Mouse (Mus musculus): ENCODE results near the gene Arpp19. TPM values are rescaled to one million over a fixed set of nuclear protein-coding genes. Genes with fewer than 3 reads are reported as not detected.

The Arpp19 gene
- polyA plus RNA-seq, 1 experiment: 189 TPM

- Histone ChIP-seq H3K4me1 (ENCODE audit: control insufficient read depth, insufficient read depth, low read length) (no peaks in the 10 kb centered on the region), H3K27ac (ENCODE audit: control insufficient read depth, insufficient read depth, low read depth, low read length, poor library complexity) (no peak overlapping the region), H3K4me3 (replicated peaks; ENCODE audit: control insufficient read depth, low read depth, low read length) (no peak overlapping the region)
- 67% methylated on average over 3 of the region's 3 CpGs for WGBS
- no peak for TF ChIP-seq CTCF (IDR thresholded peaks at IDR 0.05; ENCODE audit: control insufficient read depth, insufficient read depth, low read length)
- TF ChIP-seq POLR2A (IDR thresholded peaks at IDR 0.05; ENCODE audit: borderline replicate concordance, control insufficient read depth, low read depth, low read length): no peak
Observed at GRCm38 (mm10) chr9:75002262-75002661, 35.2 kb upstream of the Arpp19 start.

GRCm38 (mm10) chr9:75004203-75004602 lies 33.2 kb upstream of the Arpp19 start:
- WGBS: 93% methylated on average over 10 of the region's 10 CpGs
- Histone ChIP-seq H3K4me1 (ENCODE audit: control insufficient read depth, insufficient read depth, low read length) (no peaks in the 10 kb centered on the region), H3K27ac (ENCODE audit: control insufficient read depth, insufficient read depth, low read depth, low read length, poor library complexity) (no peak overlapping the region), H3K4me3 (replicated peaks; ENCODE audit: control insufficient read depth, low read depth, low read length) (no peak overlapping the region)
- TF ChIP-seq POLR2A (IDR thresholded peaks at IDR 0.05; ENCODE audit: borderline replicate concordance, control insufficient read depth, low read depth, low read length): no peak
- TF ChIP-seq CTCF (IDR thresholded peaks at IDR 0.05; ENCODE audit: control insufficient read depth, insufficient read depth, low read length): no peak

GRCm38 (mm10) chr9:75016591-75016990 lies 20.8 kb upstream of the Arpp19 start:
- Histone ChIP-seq H3K4me3 (replicated peaks; ENCODE audit: control insufficient read depth, low read depth, low read length) (no peak overlapping the region), H3K27ac (ENCODE audit: control insufficient read depth, insufficient read depth, low read depth, low read length, poor library complexity) (no peak overlapping the region), H3K4me1 (ENCODE audit: control insufficient read depth, insufficient read depth, low read length) (no peaks in the 10 kb centered on the region)
- TF ChIP-seq CTCF (IDR thresholded peaks at IDR 0.05; ENCODE audit: control insufficient read depth, insufficient read depth, low read length): no peak
- no peak for TF ChIP-seq POLR2A (IDR thresholded peaks at IDR 0.05; ENCODE audit: borderline replicate concordance, control insufficient read depth, low read depth, low read length)
- WGBS: 82% methylated on average over 2 of the region's 2 CpGs

GRCm38 (mm10) chr9:75019181-75019580 lies 18.2 kb upstream of the Arpp19 start:
- H3K4me1 ChIP-seq (ENCODE audit: control insufficient read depth, insufficient read depth, low read length): no peaks in the 10 kb centered on the region
- H3K27ac ChIP-seq (ENCODE audit: control insufficient read depth, insufficient read depth, low read depth, low read length, poor library complexity): no peak overlapping the region
- no peak for TF ChIP-seq CTCF (IDR thresholded peaks at IDR 0.05; ENCODE audit: control insufficient read depth, insufficient read depth, low read length)
- TF ChIP-seq POLR2A (IDR thresholded peaks at IDR 0.05; ENCODE audit: borderline replicate concordance, control insufficient read depth, low read depth, low read length): no peak
- H3K4me3 ChIP-seq (replicated peaks; ENCODE audit: control insufficient read depth, low read depth, low read length): no peak overlapping the region
- WGBS: 81% methylated on average over 6 of the region's 6 CpGs

GRCm38 (mm10) chr9:75019592-75019991 lies 17.8 kb upstream of the Arpp19 start:
- TF ChIP-seq POLR2A (IDR thresholded peaks at IDR 0.05; ENCODE audit: borderline replicate concordance, control insufficient read depth, low read depth, low read length): no peak
- TF ChIP-seq CTCF (IDR thresholded peaks at IDR 0.05; ENCODE audit: control insufficient read depth, insufficient read depth, low read length): no peak
- no peaks in the 10 kb centered on the region for H3K4me1 ChIP-seq (ENCODE audit: control insufficient read depth, insufficient read depth, low read length)
- H3K27ac ChIP-seq (ENCODE audit: control insufficient read depth, insufficient read depth, low read depth, low read length, poor library complexity): no peak overlapping the region
- no peak overlapping the region for H3K4me3 ChIP-seq (replicated peaks; ENCODE audit: control insufficient read depth, low read depth, low read length)
- 82% methylated on average over 3 of the region's 3 CpGs for WGBS

GRCm38 (mm10) chr9:75020561-75020960 lies 16.9 kb upstream of the Arpp19 start:
- Histone ChIP-seq H3K4me3 (replicated peaks; ENCODE audit: control insufficient read depth, low read depth, low read length) (no peak overlapping the region), H3K4me1 (ENCODE audit: control insufficient read depth, insufficient read depth, low read length) (no peaks in the 10 kb centered on the region), H3K27ac (ENCODE audit: control insufficient read depth, insufficient read depth, low read depth, low read length, poor library complexity) (no peak overlapping the region)
- 74% methylated on average over 4 of the region's 4 CpGs for WGBS
- TF ChIP-seq CTCF (IDR thresholded peaks at IDR 0.05; ENCODE audit: control insufficient read depth, insufficient read depth, low read length) (no peak), POLR2A (IDR thresholded peaks at IDR 0.05; ENCODE audit: borderline replicate concordance, control insufficient read depth, low read depth, low read length) (no peak)

- Histone ChIP-seq H3K27ac (ENCODE audit: control insufficient read depth, insufficient read depth, low read depth, low read length, poor library complexity) (no peak overlapping the region), H3K4me3 (replicated peaks; ENCODE audit: control insufficient read depth, low read depth, low read length) (no peak overlapping the region), H3K4me1 (ENCODE audit: control insufficient read depth, insufficient read depth, low read length) (no peaks in the 10 kb centered on the region)
- TF ChIP-seq CTCF (IDR thresholded peaks at IDR 0.05; ENCODE audit: control insufficient read depth, insufficient read depth, low read length): no peak
- no peak for TF ChIP-seq POLR2A (IDR thresholded peaks at IDR 0.05; ENCODE audit: borderline replicate concordance, control insufficient read depth, low read depth, low read length)
- WGBS: 85% methylated on average over 7 of the region's 7 CpGs
Observed at GRCm38 (mm10) chr9:75022546-75022945, 14.9 kb upstream of the Arpp19 start.

GRCm38 (mm10) chr9:75023150-75023894 lies 14.1 kb upstream of the Arpp19 start:
- 76% methylated on average over 5 of the region's 5 CpGs for WGBS
- Histone ChIP-seq H3K4me1 (ENCODE audit: control insufficient read depth, insufficient read depth, low read length) (no peaks in the 10 kb centered on the region), H3K27ac (ENCODE audit: control insufficient read depth, insufficient read depth, low read depth, low read length, poor library complexity) (no peak overlapping the region), H3K4me3 (replicated peaks; ENCODE audit: control insufficient read depth, low read depth, low read length) (no peak overlapping the region)
- no peak for TF ChIP-seq POLR2A (IDR thresholded peaks at IDR 0.05; ENCODE audit: borderline replicate concordance, control insufficient read depth, low read depth, low read length)

GRCm38 (mm10) chr9:75024089-75024488 lies 13.3 kb upstream of the Arpp19 start:
- H3K27ac ChIP-seq (ENCODE audit: control insufficient read depth, insufficient read depth, low read depth, low read length, poor library complexity): no peak overlapping the region
- 70% methylated on average over 7 of the region's 7 CpGs for WGBS
- no peak overlapping the region for H3K4me3 ChIP-seq (replicated peaks; ENCODE audit: control insufficient read depth, low read depth, low read length)
- TF ChIP-seq CTCF (IDR thresholded peaks at IDR 0.05; ENCODE audit: control insufficient read depth, insufficient read depth, low read length): no peak
- TF ChIP-seq POLR2A (IDR thresholded peaks at IDR 0.05; ENCODE audit: borderline replicate concordance, control insufficient read depth, low read depth, low read length): no peak
- no peaks in the 10 kb centered on the region for H3K4me1 ChIP-seq (ENCODE audit: control insufficient read depth, insufficient read depth, low read length)
